Mouse (Mus musculus) erythroblast, adult 5-6 weeks (primary cell): Measurements from ENCODE around the gene Plgrkt. TPM values are rescaled to one million over a fixed set of nuclear protein-coding genes. Genes with fewer than 3 reads are reported as not detected.

ENCODE experiments used
- ATAC-seq: replicated peaks from 2 replicates; pipeline ENCODE4 v1.8.0; 2016; ENCODE audit warnings: moderate number of reproducible peaks, mild to moderate bottlenecking, moderate TSS enrichment, inconsistent platforms; ENCODE audit not compliant: poor library complexity, low FRiP score, severe bottlenecking
- total RNA-seq, 2 experiments: library from RNA; stranded (forward) in 1 of 2; stranded (reverse) in 1 of 2; fragments of 150-400 nt in 1 of 2; fragments of 200-764, 138-1000 nt in 1 of 2; gene quantifications; 2 replicates each; pipeline versions ENCODE4 v1.2.3 to v1.2.4; 2015 to 2017; ENCODE audit warnings: low replicate concordance in 2 of 2

Plgrkt gene
- total RNA-seq, 2 experiments from 2014 or later, result 38.1 to 81.7 TPM

DNA sequence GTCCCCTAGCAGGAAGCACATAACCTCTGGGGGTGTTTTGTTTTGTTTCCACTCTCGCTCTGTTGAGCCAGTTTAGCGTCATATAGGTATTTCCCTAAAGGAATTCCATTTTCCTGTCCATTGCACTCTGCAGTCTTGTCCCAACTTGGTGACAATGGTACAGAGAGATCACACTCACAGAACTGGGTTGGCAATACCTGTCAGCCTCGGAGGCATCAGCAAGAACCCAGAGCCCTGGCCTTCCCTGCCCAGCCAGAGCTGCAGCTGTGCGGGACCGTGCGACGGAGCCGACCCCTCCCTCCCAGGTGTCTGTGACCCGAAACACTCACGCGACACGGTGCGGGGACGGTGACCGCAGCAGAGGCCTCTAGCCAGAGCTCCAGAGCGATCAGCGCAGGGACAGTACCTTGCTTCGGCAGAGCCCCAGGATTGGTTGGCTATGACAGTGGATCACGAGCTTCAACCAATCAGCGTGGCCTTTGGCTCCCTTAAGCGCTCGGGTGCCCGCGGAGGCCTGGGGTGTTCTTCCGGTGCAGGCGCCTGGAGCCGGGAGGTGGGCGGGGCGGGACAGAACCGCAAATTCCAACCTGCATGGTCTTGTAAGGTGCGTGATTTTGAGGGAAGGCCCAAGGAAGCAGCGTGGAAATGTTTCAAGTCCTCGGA lies 5.6 kb downstream of the Plgrkt start:
- peak; percentile 99 for ATAC-seq

DNA sequence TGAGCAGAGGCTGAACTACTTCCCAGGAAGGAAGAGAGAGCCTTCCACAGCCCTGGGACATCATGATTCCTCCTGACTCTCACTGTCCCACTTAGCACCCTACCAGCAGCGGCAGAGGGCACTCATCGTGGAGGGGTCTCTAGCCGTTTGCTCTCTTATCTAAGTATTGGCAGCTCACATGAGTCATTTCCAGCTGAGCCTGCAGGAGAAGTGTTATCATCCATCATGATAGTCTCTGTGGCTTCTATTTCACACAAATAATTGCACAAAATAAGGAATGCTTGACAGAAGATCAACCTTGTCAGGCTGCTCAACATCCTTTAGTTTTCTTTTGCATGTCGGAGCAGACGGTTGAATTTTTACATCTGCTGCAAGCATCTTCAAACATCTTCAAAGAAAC lies 6.9 kb downstream of the Plgrkt start:
- ATAC-seq, result no peak

GRCm38 (mm10) chr19:29356281-29356680 lies 10.9 kb downstream of the Plgrkt start:
- ATAC-seq, result no peak

GRCm38 (mm10) chr19:29354895-29355877 lies 12.0 kb downstream of the Plgrkt start:
- peak; percentile 91 for ATAC-seq

GRCm38 (mm10) chr19:29350991-29351390 lies 16.2 kb downstream of the Plgrkt start:
- no peak for ATAC-seq

DNA sequence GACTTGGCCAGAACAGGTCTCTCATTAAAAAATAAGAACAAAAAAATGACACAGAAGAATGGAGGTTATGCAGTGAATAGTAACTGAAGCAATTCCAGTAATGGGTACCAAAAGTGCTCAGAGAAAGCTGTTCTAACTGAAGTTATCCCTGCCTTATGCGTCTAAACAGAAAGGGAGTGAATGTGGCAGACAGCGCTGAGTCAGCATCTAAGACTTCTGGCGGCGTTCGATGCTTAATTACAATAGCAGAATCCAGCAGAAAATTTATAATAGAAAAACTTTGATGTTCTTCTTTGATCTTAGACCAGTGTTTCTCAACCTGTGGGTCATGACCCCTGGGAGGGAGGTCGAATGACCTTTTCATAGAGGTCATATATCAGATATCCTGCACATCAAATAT lies 21.6 kb downstream of the Plgrkt start:
- no peak for ATAC-seq

GRCm38 (mm10) chr19:29344868-29345267 lies 22.3 kb downstream of the Plgrkt start:
- ATAC-seq, result no peak

GRCm38 (mm10) chr19:29342281-29342680 lies 24.9 kb downstream of the Plgrkt start:
- ATAC-seq, result no peak

DNA sequence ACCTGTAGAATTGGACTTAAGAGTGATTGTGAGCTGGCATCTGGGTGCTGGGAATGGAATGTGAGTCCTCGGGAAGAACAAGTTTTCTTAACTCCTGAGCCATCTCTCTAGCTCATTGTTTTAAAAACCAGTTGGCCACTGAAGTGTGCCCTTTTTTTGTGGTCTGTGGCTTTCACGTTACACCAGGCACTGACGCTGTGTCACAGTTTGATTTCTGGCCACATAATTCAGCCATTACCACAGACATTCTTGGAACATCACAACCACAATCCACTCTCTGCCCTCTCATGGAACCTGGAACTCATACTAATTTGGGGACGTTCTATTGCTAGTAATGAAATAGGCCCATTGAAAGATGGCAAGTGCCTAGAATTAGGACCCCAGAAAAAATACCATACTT lies 26.2 kb downstream of the Plgrkt start:
- no peak for ATAC-seq

DNA sequence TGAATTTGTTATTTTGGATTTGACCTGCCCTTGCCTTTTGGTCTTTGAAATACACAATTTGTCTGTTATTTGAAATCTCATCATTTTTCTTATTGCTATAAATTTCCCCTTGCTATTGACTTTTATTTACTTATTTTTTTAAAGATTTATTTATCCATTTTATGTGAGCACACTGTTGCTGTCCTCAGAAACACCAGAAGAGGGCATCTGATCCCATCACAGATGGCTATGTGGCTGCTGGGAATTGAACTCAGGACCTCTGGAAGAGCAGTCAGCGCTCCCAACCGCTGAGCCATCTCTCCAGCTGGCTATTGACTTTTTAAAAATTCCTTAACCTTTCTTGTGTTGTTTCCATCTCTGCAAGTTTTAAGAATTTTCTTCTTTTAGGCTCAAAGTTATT lies 30.6 kb downstream of the Plgrkt start:
- ATAC-seq, result no peak

- 0 out of 2 replicates have a peak, but pooled peaks have one; percentile 46 for ATAC-seq
Observed at GRCm38 (mm10) chr19:29334068-29334745, 33.0 kb downstream of the Plgrkt start, which contains the start of gene Rln1. Gene Rln1 (minus strand): TSS chr19:29334670.

GRCm38 (mm10) chr19:29326822-29327552 lies 40.2 kb downstream of the Plgrkt start:
- ATAC-seq, result no peak

- ATAC-seq, result no peak
Observed at GRCm38 (mm10) chr19:29326396-29326795, 40.8 kb downstream of the Plgrkt start.

- no peak for ATAC-seq
Observed at GRCm38 (mm10) chr19:29325852-29326180, 41.4 kb downstream of the Plgrkt start.

GRCm38 (mm10) chr19:29325053-29325851 lies 41.9 kb downstream of the Plgrkt start, which contains the start of gene Insl6:
Gene Insl6 (minus strand): TSS chr19:29325356.
- ATAC-seq, result peak; percentile 89

DNA sequence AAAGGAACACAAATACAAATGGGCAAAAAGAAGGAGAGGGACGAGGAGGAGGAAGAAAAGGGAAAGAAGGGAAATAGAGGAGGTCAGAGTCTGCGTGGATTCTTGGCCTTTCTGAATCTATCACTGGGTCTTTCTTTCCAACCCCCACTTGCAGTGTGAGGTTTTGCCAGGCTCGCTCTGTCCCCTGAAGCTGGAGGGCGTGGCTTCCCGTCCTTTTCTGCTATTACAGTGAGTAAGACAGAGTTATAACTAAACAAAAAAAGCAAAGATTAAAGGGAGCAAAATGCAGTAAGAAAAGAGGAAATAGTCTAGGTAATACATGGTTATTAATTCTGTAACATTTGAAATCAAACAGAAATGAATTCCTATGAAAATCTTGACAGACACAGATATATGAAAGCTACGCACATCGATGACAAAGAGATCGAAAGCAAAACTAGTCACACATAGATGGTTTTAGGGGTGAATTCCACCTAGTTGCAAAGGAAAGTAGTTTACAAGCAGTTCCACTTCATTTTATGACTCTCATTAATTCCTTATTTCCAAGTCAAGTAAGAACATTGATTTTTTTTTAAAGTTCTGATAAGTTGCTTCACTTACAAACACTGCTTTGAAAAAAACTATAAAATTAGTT lies 43.7 kb downstream of the Plgrkt start:
- ATAC-seq, result 0 out of 2 replicates have a peak, but pooled peaks have one; percentile 50

DNA sequence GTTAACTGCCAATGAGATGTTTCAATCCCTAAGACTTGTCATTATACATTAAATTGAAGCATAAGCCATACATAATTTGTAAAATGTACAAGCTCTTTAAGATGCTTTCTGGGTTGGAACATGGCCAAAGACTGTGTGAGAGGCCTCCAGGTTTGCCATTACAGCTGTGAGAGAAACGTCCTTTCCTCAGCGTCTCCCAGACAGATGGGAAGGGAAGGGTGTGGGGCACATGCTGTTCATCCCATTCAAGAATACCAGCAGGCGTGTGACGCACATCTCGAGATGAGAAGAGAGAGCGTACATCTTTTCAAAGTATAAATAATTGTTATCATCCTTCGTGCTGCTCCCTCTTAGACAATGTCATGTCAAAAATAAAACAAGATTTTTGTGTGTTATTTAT lies 54.5 kb downstream of the Plgrkt start:
- ATAC-seq, result no peak

GRCm38 (mm10) chr19:29311791-29312190 lies 55.4 kb downstream of the Plgrkt start:
- no peak for ATAC-seq
